Mouse (Mus musculus) cerebellum, adult 2 months (tissue): ENCODE measurements around the gene Clec9a.

Experiments
- CTCF ChIP-seq: fragments of 200-500 bp; IDR thresholded peaks from 2 replicates; pipeline ENCODE4 v1.5.1; 2011; ENCODE audit warnings: low read depth, mild to moderate bottlenecking, control low read depth, low read length, moderate library complexity, borderline replicate concordance; ENCODE audit not compliant: insufficient read depth
- POLR2A ChIP-seq: fragments of 200-500 bp; IDR thresholded peaks from 2 replicates; pipeline ENCODE4 v1.6.1; 2011; ENCODE audit warnings: low read length, control low read depth, borderline replicate concordance; ENCODE audit not compliant: insufficient read depth

DNA sequence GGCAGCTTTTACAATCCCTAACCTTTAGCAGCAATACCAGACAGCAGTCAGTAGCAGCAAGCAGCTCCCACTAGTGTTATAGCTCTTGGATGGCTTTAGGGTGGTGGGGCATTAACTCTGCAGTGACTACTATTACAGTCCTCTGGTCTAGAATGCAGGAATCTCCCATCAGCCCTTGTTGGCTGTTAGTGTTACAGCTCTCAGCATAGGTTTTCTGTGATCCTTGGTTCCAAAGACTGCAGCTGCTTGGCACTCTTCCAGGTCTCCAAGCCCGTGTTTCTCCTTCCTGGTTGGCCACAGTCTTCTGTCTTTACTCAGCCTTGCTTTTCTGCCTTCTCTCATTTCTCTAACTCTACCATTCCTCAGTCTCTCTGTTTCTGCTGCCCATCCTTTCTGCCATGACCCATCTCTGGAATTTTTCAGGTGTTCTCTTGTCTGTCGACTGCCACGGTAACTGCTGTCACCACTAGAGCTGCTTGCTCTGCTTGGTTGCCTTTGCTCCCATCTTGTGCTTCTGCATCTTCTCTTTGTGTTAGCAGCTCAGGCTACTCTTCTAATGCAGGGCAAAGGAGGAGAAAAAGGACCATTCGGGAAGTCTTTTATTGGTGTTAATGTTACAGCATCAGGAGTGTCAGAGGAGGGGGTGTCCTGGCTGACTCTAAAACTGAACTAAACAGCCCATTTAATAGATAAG is 14.5 kb downstream of the Clec9a start:
- TF ChIP-seq POLR2A (no peak), CTCF (no peak)
